Mouse (Mus musculus): Measurements from ENCODE around the gene Kncn.

- TF ChIP-seq GATA1 (IDR thresholded peaks at IDR 0.05; ENCODE audit: low read length) (no peak), TAL1 (IDR thresholded peaks at IDR 0.05; ENCODE audit: low read length) (no peak)
Measured at GRCm38 (mm10) chr4:115938276-115939160, 54.3 kb downstream of the Kncn start.
